Mouse (Mus musculus) brain, embryonic 14.5 days (tissue): ENCODE results near the gene Vtn.

ENCODE experiments used
- CTCF ChIP-seq: fragments of 200-500 bp; IDR thresholded peaks from 2 replicates; pipeline ENCODE4 v1.5.1; 2012; ENCODE audit warnings: inconsistent platforms, mild to moderate bottlenecking, moderate library complexity, borderline replicate concordance; ENCODE audit not compliant: insufficient read depth, insufficient read length; ENCODE audit errors: extremely low read depth
- POLR2A ChIP-seq: fragments of 200-500 bp; IDR thresholded peaks from 2 replicates; pipeline ENCODE4 v1.6.1; 2012; ENCODE audit warnings: mild to moderate bottlenecking, inconsistent platforms, borderline replicate concordance; ENCODE audit not compliant: poor library complexity, insufficient read depth, insufficient read length, severe bottlenecking; ENCODE audit errors: extremely low read depth

DNA sequence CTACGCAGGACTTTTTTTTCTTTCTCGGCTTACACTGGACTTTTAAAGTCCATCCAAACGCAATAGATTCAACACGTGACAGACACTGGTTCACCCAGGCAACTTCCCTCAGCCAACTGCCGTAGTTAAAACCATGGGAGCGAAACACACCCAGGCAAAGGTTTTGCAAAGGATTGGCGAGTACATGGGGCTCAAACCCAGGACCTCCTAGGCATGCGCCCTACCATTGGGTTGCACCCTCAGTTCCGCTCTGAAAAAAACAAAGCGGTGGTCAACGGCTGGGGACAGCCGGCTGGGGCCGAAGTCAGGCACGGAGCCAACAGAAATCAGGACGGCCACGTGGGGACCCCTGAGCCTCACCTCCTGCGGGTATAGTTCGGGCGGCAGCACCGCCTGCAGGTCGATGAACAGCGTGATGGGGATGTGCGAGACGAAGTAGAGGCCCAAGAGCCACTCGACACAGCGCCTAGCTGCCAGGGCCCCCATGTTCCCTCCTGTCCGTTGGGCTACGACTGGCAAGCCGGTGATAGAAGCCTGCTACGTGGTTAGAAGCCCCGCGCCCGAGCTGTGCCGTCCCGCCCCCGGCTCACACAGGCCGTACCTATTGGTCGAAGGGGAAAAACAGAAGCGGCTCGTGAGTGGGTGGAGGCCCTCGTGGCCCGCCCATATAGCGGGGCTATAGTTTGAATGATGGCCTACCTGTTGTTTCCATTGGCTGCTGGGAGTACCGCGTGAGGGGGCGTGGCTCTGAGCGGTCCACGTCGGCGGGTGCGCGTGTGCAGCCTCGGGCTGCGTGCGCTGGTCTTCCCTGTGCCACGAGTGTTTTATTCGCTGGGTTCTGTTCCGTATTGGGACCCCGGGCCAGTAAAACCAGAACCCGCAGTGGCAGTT is 51.5 kb downstream of the Vtn start, which contains the start of gene Tmem97:
- TF ChIP-seq CTCF (no peak), POLR2A (peak; percentile 82)
